Mouse (Mus musculus): Measurements from ENCODE around the gene Etv1.

GRCm38 (mm10) chr12:38784221-38784620 lies 5.0 kb downstream of the Etv1 start:
- TF ChIP-seq EP300 (IDR thresholded peaks at IDR 0.05; ENCODE audit: low read depth) (no peak), CTCF (IDR thresholded peaks at IDR 0.05; ENCODE audit: low read depth) (no peak)
